Mouse (Mus musculus): ENCODE results near the gene Snrnp40.

The Snrnp40 gene

GRCm38 (mm10) chr4:130359486-130360237 lies at the start of gene Snrnp40, which contains the start of gene Zcchc17:
Gene Snrnp40 (plus strand): TSS chr4:130360132.
Gene Zcchc17 (minus strand): TSS chr4:130359943.
- DNase-seq (ENCODE audit: low read depth): peak; percentile 100

- DNase-seq (ENCODE audit: low read depth): no peak
These were observed 47.4 kb upstream of the Snrnp40 start for GRCm38 (mm10) chr4:130312526-130312925.

- no peak for DNase-seq (ENCODE audit: low read depth)
These were observed 46.4 kb upstream of the Snrnp40 start for GRCm38 (mm10) chr4:130313552-130313951.

DNA sequence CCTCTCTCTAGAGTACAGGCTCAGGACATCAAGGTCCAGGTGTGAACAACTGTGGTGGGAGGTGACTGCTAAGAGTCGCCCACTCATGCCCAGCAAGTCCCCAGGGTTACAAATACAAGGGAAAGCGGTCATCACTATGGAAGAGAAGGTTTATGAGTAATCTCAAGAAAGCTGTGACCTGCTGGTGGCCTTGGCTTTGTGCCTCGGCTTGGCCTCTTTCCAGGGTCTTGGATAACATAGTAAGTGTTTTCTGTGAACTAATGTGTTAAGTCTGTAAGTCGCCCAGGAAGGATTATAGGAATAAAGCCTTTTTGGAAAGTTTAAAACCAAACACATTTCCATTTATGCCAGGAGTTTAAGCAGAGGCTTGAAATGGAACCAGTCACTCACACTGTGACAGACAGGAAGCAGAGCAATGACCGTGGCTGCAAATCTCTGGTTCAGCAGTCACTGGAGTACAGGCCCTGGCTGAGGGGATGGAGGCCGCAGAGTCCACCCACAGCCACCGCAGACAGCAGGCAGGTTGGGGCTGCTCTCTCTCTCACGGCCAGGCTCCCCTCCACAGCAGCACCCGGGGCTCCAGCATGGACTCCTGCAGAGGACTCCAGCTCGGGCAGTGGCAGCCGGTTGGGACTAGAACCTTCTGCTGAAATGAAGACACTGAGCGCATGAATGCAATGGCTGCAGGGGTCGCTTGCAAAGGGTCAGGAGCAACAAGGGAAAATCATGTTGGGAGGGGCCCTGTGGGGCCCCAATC lies 44.0 kb upstream of the Snrnp40 start:
- DNase-seq (ENCODE audit: low read depth): peak; percentile 63

DNA sequence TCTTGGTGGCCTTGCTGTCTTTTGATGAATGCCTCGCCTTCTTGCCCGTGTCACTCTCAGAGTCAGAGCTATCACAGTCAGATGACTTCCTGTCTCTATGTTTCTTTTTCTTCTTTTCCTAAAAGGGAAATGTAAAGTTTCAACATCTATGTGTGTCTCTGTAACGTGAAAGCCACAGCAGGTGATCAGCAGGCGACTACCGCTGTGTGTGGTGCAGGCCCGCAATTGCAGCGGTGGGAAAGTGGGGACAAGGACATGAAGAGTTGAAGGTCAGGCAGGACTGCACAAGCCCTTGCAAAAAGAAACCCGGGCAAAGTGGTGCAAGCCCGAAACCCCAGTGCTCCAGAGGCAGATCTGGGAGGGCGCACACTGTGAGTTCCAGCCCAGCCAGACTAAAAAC lies 43.2 kb upstream of the Snrnp40 start:
- no peak for DNase-seq (ENCODE audit: low read depth)

GRCm38 (mm10) chr4:130318122-130318521 lies 41.8 kb upstream of the Snrnp40 start:
- DNase-seq (ENCODE audit: low read depth): peak; percentile 30

DNA sequence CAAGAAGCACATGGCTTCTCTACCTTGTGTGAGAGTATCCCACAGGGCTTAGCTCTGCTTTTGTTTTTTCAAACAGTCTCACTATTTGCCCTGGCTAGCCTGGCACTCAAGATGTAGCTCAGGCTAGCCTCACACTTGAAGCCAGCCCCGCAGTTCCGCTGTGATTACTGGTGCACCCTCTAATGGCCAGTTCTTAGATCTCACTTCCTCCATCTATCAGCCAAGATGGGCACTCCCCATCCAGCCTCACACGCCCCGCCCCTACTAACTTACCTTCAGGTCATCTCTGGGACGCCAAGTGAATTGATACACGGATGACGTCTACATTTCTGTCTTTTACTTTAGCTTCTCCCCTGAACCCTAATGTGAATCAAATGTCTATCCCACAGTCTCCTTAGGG lies 40.4 kb upstream of the Snrnp40 start:
- DNase-seq (ENCODE audit: low read depth): no peak

DNA sequence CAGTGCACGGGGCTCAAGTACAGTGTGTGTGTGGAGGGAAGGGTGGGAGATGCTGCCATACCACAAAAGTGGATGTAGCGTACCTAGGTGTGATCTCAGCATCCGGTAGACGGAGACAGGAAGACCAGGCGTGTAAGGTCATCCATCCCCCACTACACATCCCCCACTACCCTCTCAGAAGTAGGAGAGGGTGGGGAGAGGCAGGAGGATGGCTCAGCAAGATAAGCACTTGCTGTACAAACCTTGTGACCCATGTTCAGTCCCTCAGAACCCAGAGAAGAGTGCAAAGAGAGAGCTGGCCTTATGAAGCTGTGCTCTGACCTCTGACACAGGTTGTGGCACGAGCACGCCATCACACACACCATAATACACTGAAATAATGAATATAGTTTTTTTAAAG lies 38.3 kb upstream of the Snrnp40 start:
- no peak for DNase-seq (ENCODE audit: low read depth)

DNA sequence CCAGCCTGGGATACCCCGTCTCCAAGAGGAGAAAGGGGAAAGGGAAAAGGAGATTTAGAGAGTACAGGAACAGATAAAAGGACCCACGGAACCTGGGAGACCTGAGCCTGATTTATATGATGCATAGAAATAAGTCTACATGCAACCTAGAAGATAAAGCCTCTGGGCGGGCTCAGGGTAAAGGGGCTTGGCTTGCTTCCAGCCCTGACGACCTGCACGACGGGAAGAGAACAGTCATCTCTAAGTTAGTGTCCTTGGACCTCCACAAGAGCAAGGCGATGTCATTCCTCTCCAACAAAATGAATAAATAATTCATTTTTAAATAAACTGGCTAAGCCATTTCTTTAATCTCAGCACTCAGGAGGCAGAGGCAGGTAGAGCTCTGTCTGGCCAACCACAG lies 37.4 kb upstream of the Snrnp40 start:
- no peak for DNase-seq (ENCODE audit: low read depth)

DNA sequence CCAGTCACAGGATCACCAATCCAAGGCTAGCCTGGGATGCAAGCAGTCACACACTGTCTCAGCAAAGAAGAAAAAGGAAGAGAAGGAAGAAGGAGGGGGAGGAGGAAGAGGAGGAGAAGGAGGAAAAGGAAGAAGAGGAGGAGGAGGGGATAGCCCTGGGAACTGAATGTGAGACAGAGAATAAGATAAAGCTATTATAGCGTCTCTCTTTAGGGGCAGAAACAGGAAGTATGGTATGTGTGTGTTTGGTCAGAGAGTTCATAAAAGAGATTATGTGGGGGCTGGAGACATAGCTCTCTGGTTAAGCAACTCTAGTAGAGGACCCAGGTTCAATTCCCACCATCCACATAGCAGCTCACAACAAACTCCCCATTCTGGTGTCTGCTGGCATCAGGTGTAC lies 36.8 kb upstream of the Snrnp40 start:
- no peak for DNase-seq (ENCODE audit: low read depth)

- DNase-seq (ENCODE audit: low read depth): no peak
These were observed 36.3 kb upstream of the Snrnp40 start for GRCm38 (mm10) chr4:130323607-130324006.

GRCm38 (mm10) chr4:130325446-130325845 lies 34.5 kb upstream of the Snrnp40 start:
- DNase-seq (ENCODE audit: low read depth): no peak

GRCm38 (mm10) chr4:130327366-130327765 lies 32.6 kb upstream of the Snrnp40 start:
- no peak for DNase-seq (ENCODE audit: low read depth)

DNA sequence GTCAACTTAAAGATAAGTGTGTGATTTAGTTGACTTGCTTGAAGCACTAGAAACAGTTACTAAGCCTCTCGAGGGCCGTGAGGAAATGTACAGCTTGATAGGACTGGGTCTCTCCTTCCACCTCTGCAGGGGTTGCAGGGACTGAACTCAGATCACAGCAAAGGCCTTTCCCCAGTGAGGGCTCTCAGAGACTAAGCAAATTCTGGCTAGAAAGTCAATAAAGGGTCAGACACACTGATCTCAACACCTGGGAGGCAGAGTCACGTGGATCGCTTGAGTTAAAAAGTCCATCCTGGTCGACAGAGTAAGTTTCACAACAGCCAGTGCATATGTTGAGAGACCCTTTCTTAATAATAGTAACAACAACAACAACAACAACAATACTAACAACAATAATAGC lies 24.1 kb upstream of the Snrnp40 start:
- DNase-seq (ENCODE audit: low read depth): no peak

- DNase-seq (ENCODE audit: low read depth): peak; percentile 84
These were observed 18.2 kb upstream of the Snrnp40 start for GRCm38 (mm10) chr4:130341691-130342090.

GRCm38 (mm10) chr4:130349666-130350065 lies 10.3 kb upstream of the Snrnp40 start:
- DNase-seq (ENCODE audit: low read depth): peak; percentile 14

DNA sequence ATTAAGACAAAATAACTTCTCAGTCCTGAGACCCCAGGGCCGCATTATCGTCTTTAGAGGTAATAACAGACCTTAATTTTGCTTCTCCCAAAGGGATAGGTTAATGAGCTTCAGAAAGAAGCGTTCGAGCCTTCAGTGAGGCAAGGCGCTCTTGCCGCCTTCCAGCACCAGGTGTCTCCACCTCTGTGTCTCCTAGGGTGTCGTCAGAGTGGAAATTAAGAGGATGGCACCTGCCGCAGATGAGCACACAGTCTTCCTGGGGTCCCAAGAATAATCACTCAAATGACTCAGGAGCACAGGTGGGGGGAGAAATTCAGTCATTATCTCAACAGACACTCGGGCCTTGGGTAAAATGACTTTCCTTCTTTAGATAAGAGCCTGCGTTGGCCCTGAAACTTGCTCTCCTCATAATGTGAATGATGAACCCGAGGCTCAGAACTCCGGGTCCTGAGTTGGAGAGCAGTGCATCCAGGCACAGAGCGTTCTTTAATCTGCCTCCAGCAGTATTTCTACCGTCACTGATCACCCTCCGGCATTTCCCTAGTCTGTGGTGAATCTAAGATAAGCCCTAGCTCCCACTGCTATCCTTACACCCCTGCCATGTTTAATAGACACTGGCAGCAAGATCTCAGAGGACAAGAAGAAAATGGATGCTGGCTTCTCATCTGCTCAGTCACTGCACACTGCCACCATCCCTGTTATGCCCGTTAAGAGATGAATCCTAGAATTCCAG lies 9.1 kb upstream of the Snrnp40 start:
- no peak for DNase-seq (ENCODE audit: low read depth)

DNA sequence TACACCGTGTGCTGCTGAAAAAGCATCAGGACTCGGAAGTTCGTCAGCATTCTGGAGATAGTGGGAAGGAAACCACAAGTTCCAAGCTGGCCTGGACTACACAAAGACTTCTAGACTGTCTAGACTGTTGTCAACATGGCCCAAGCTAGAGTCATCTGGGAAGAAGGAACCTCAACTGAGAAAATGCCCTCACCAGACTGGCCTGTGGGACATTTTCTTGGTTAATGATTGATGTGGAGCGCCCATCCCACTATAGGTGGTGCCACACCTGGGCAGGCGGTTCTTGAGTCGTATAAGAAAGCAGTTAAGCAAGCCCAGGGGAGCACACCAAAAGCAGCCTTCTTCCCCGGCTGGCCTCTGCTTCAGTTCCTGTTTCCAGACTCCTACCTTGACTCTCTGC lies 7.3 kb upstream of the Snrnp40 start:
- no peak for DNase-seq (ENCODE audit: low read depth)

- DNase-seq (ENCODE audit: low read depth): no peak
These were observed 2.0 kb upstream of the Snrnp40 start for GRCm38 (mm10) chr4:130357946-130358345.

GRCm38 (mm10) chr4:130360238-130360590 lies 282 bp downstream of the Snrnp40 start:
- no peak for DNase-seq (ENCODE audit: low read depth)

- peak; percentile 29 for DNase-seq (ENCODE audit: low read depth)
These were observed 16.7 kb downstream of the Snrnp40 start for GRCm38 (mm10) chr4:130376675-130377074.

DNA sequence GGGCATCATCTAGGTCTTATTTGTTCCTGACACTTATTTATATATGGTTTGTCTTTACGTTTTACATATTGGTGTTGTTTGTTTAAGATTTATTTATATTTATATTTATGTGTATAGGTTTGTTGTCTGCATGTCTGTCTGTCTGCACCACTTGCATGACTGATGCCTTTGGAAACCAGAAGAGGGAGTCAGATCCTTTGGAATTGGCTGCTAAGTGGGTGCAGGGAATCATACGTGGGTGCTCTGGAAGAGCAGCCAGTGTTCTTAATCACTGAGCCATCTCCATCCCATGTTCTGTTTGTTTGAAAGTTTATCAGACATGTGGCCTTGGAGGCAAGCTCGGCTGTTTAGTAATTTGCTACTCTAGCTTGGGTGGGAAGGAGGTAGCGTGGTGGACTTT lies 17.6 kb downstream of the Snrnp40 start:
- DNase-seq (ENCODE audit: low read depth): no peak

DNA sequence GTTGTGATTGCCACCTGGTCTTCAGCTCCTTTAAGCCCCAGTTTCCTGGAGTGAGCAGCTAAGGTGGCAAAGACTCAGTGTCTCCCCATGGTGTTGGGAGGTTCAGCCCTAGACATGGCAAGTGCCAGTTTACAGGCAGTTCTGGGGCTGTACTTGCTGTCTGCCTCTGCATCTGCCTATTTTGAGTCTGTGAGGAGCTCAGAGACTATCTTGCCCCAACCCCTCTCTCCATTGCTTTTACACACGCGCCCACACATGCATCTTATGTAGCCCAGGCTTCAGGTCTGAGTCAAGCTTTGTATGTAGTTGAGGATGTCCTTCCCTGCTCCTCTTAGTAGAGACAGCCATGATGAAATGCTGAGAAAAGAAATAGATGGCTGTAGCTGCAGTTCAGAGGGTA lies 19.2 kb downstream of the Snrnp40 start:
- DNase-seq (ENCODE audit: low read depth): no peak

All from NIH3T3 (cell line).